Mouse (Mus musculus) testis, adult 2 months (tissue): Measurements from ENCODE around the gene Dtnb.

Experiments
- CTCF ChIP-seq: fragments of 200-500 bp; IDR thresholded peaks from 2 replicates; pipeline ENCODE4 v1.5.1; 2012; ENCODE audit warnings: low read depth, mild to moderate bottlenecking, inconsistent platforms, low read length, moderate library complexity; ENCODE audit not compliant: control insufficient read depth, insufficient read depth, insufficient replicate concordance
- POLR2A ChIP-seq: fragments of 200-500 bp; IDR thresholded peaks from 2 replicates; pipeline ENCODE4 v1.6.1; 2012; ENCODE audit warnings: low read depth, mild to moderate bottlenecking, inconsistent platforms, low read length, moderate library complexity; ENCODE audit not compliant: control insufficient read depth

GRCm38 (mm10) chr12:3591595-3591994 lies 19.4 kb downstream of the Dtnb start:
- TF ChIP-seq CTCF (no peak), POLR2A (no peak)
